In genomic region chr11:95366280-95366897, GRCm38 (mm10) we compare ENCODE assay signal across 9 mouse cellular contexts. TPM values are rescaled to one million over a fixed set of nuclear protein-coding genes. Genes with fewer than 3 reads are reported as not detected.
DNase-seq lines count a peak whose midpoint lies in the region; ATAC-seq lines count a peak whose summit lies in the region.
"Had no signal": no experiment of that assay in that cellular context is flagged by ENCODE, and none has a peak within 500 bp of the region (broad histone marks: within the 10 kb centered on the region; RNA-seq: fewer than 3 reads in every experiment).

No protein-coding gene starts in this region.

- no peaks in the 10 kb centered on the region for H3K9me3 ChIP-seq in kidney, embryonic 15.5 days (replicated peaks)
- H3K9me3 ChIP-seq: neural tube, embryonic 12.5 days had no signal

- H3K4me3 ChIP-seq in kidney, embryonic 15.5 days (replicated peaks), result no peak overlapping the region
- H3K4me3 ChIP-seq: neural tube, embryonic 12.5 days had no signal

- H3K27ac ChIP-seq in kidney, embryonic 15.5 days, result no peak overlapping the region
- H3K27ac ChIP-seq: neural tube, embryonic 12.5 days had no signal

- no peaks in the 10 kb centered on the region for H3K27me3 ChIP-seq in kidney, embryonic 15.5 days
- H3K27me3 ChIP-seq: neural tube, embryonic 12.5 days had no signal

- no peaks in the 10 kb centered on the region for H3K36me3 ChIP-seq in kidney, embryonic 15.5 days
- H3K36me3 ChIP-seq: neural tube, embryonic 12.5 days had no signal

- no peak overlapping the region for H3K9ac ChIP-seq in kidney, embryonic 15.5 days
- H3K9ac ChIP-seq: neural tube, embryonic 12.5 days had no signal

- DNase-seq in kidney, adult 11 months, result peak; percentile 23
- DNase-seq in brain, adult 2 months (ENCODE audit: low read depth, low spot score), result peak; percentile 27
- peak; percentile 37 to 58 for DNase-seq in heart, postnatal 36 days
- DNase-seq in adrenal gland, adult 2 months, result no peak

- peaks cover 22% of the 10 kb centered on the region for H3K4me1 ChIP-seq in kidney, embryonic 15.5 days
- H3K4me1 ChIP-seq: neural tube, embryonic 12.5 days had no signal

- H3K4me2 ChIP-seq in kidney, embryonic 15.5 days, result no peak overlapping the region
- H3K4me2 ChIP-seq: neural tube, embryonic 12.5 days had no signal

- intact Hi-C loops in heart, postnatal 36 days (cut with DNase I), result no loop called here

- WGBS in kidney, embryonic 15.5 days, result 73% methylated on average over 6 of the region's 6 CpGs

- no peak for ATAC-seq in kidney, embryonic 15.5 days (replicated peaks; ENCODE audit: low FRiP score)
- ATAC-seq in megakaryocyte, adult 5-6 weeks (ENCODE audit: poor library complexity, severe bottlenecking), result peak; percentile 14
- ATAC-seq in CD4-positive, CD25-positive, alpha-beta regulatory T cell, adult 4 months, result no peak
- no peak for ATAC-seq in activated CD4-positive, CD25-positive, alpha-beta regulatory T cell, adult 4 months

RNA-seq across cellular contexts. Expression of gene Slc35b1, which starts 18.1 kb away (rescaled TPM):
- 92.8 and 98.2 TPM in 2 replicates for polyA plus RNA-seq in kidney, embryonic 15.5 days (2015; fragmentation: Nextera tagmentation; extraction: Ambion mirVana)
- 10 to 100 TPM; 35.7 to 37.6 TPM for total RNA-seq in heart, postnatal 36 days (2021)
- total RNA-seq in megakaryocyte, adult 5-6 weeks (2015), result 44.9 and 59.7 TPM in 2 replicates
- 59.2 and 62.2 TPM in 2 replicates for total RNA-seq in megakaryocyte, adult 5-6 weeks (2017)
- 10 to 100 TPM; 61.1 to 76.8 TPM for total RNA-seq in adrenal gland, adult 2 months (2021)
- polyA plus RNA-seq in adrenal gland, adult 2 months (2012; rRNA removed), result 52.8 and 60.4 TPM in 2 replicates
- polyA plus RNA-seq in CD4-positive, CD25-positive, alpha-beta regulatory T cell, adult 4 months (2017; shearing (Covaris generic)), result 10 to 100 TPM; 53.8 to 61.1 TPM
- polyA plus RNA-seq in activated CD4-positive, CD25-positive, alpha-beta regulatory T cell, adult 4 months (2017; shearing (Covaris generic)), result 10 to 100 TPM; 64.4 to 70.1 TPM

RNA-seq across cellular contexts. Expression of gene Fam117a, which starts 29.6 kb away (rescaled TPM):
- 10.5 TPM in 2 replicates for polyA plus RNA-seq in kidney, embryonic 15.5 days (2015; fragmentation: Nextera tagmentation; extraction: Ambion mirVana)
- total RNA-seq in heart, postnatal 36 days (2021), result 10 to 100 TPM in 1 of 2 experiments, 1 to 10 TPM in 1; 7.0 to 10.3 TPM
- total RNA-seq in megakaryocyte, adult 5-6 weeks (2015), result 62.5 and 73.3 TPM in 2 replicates
- 63.5 and 72.2 TPM in 2 replicates for total RNA-seq in megakaryocyte, adult 5-6 weeks (2017)
- total RNA-seq in adrenal gland, adult 2 months (2021), result 10 to 100 TPM; 16.6 to 20.9 TPM
- 27.0 and 37.1 TPM in 2 replicates for polyA plus RNA-seq in adrenal gland, adult 2 months (2012; rRNA removed)
- 10 to 100 TPM; 21.1 to 26.9 TPM for polyA plus RNA-seq in CD4-positive, CD25-positive, alpha-beta regulatory T cell, adult 4 months (2017; shearing (Covaris generic))
- polyA plus RNA-seq in activated CD4-positive, CD25-positive, alpha-beta regulatory T cell, adult 4 months (2017; shearing (Covaris generic)), result 10 to 100 TPM; 17.4 to 21.9 TPM

RNA-seq across cellular contexts. Expression of gene Spop, which starts 47.5 kb away (rescaled TPM):
- 139 TPM in 2 replicates for polyA plus RNA-seq in kidney, embryonic 15.5 days (2015; fragmentation: Nextera tagmentation; extraction: Ambion mirVana)
- 100 to 1,000 TPM; 175 to 193 TPM for total RNA-seq in heart, postnatal 36 days (2021)
- 102 and 112 TPM in 2 replicates for total RNA-seq in megakaryocyte, adult 5-6 weeks (2015)
- 76.1 and 83.3 TPM in 2 replicates for total RNA-seq in megakaryocyte, adult 5-6 weeks (2017)
- 100 to 1,000 TPM; 105 to 187 TPM for total RNA-seq in adrenal gland, adult 2 months (2021)
- polyA plus RNA-seq in adrenal gland, adult 2 months (2012; rRNA removed), result 39.1 and 45.3 TPM in 2 replicates
- 100 to 1,000 TPM; 176 to 230 TPM for polyA plus RNA-seq in CD4-positive, CD25-positive, alpha-beta regulatory T cell, adult 4 months (2017; shearing (Covaris generic))
- polyA plus RNA-seq in activated CD4-positive, CD25-positive, alpha-beta regulatory T cell, adult 4 months (2017; shearing (Covaris generic)), result 100 to 1,000 TPM; 119 to 154 TPM

RNA-seq across cellular contexts. Expression of gene Kat7, which starts 56.3 kb away (rescaled TPM):
- polyA plus RNA-seq in kidney, embryonic 15.5 days (2015; fragmentation: Nextera tagmentation; extraction: Ambion mirVana), result 78.7 and 83.4 TPM in 2 replicates
- total RNA-seq in heart, postnatal 36 days (2021), result 10 to 100 TPM; 27.5 to 32.3 TPM
- total RNA-seq in megakaryocyte, adult 5-6 weeks (2015), result 78.8 and 84.7 TPM in 2 replicates
- total RNA-seq in megakaryocyte, adult 5-6 weeks (2017), result 65.1 and 69.1 TPM in 2 replicates
- total RNA-seq in adrenal gland, adult 2 months (2021), result 10 to 100 TPM; 51.7 to 64.2 TPM
- 21.5 and 23.8 TPM in 2 replicates for polyA plus RNA-seq in adrenal gland, adult 2 months (2012; rRNA removed)
- 10 to 100 TPM; 44.9 to 65.7 TPM for polyA plus RNA-seq in CD4-positive, CD25-positive, alpha-beta regulatory T cell, adult 4 months (2017; shearing (Covaris generic))
- polyA plus RNA-seq in activated CD4-positive, CD25-positive, alpha-beta regulatory T cell, adult 4 months (2017; shearing (Covaris generic)), result 10 to 100 TPM; 40.8 to 49.2 TPM
